Mouse (Mus musculus): ENCODE measurements around the gene C1galt1c1. TPM values are rescaled to one million over a fixed set of nuclear protein-coding genes. Genes with fewer than 3 reads are reported as not detected.

The C1galt1c1 gene
- 10 to 100 TPM; 15.8 to 16.2 TPM for total RNA-seq (2021)
- long read RNA-seq, experiment 1, transcript C1galt1c1-201 (2 exons, 1,449 nt), result major isoform, 7 of 9 reads
- long read RNA-seq, experiment 1, partial matches to known transcripts, result 1 of 9 reads
- long read RNA-seq, experiment 1, other reads (novel, unspliced or antisense), result 1 of 9 reads
- long read RNA-seq, experiment 2, transcript C1galt1c1-201 (2 exons, 1,449 nt), result major isoform, 7 of 7 reads
- long read RNA-seq, experiment 2, partial matches to known transcripts, result 0 of 7 reads
- long read RNA-seq, experiment 2, other reads (novel, unspliced or antisense), result 0 of 7 reads

DNA sequence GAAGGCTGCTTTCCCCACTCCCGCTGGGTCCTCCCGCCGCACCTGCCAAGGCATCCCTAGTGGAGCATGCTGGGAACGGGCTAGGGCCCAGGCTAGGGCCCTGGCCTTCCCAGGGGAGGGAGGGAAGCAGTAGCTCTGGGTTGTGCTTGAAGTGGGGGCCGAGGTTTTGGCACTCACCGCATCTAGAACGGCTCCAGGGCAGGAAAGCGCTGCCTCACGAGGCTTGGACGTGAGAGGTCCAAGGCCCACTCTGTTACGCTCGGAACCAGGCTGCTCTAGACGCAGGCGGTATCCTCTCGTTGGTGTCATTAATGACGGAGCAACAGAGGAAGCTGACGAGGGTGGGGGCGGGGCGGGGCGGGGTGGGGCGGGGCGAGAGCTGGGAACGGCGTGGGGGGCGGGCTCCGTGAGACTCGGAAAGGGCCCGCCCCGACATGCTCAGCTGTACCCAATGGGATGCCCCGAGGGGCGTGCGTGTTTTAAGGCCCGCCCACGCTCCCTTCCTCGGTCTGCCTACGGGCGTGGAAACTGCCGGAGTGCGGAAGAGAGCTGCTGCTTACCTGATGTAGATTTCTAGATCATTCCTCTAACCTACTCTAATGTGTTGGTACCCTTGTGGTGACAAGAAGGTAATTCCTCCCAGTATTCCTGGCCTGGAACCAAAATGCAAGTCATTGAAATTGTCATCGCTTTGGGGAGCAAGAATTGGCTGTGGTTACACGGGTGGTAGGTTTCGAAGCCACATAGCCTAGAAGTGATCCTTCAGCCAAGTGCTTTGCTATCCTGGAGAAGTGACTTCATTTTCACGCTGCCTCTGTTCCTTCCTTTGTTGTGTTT, at the start of gene C1galt1c1:
Gene C1galt1c1, minus strand, starts transcription at position 287 of the 837 bp plus-strand sequence.
- DNase-seq, result peak; percentile 92

DNA sequence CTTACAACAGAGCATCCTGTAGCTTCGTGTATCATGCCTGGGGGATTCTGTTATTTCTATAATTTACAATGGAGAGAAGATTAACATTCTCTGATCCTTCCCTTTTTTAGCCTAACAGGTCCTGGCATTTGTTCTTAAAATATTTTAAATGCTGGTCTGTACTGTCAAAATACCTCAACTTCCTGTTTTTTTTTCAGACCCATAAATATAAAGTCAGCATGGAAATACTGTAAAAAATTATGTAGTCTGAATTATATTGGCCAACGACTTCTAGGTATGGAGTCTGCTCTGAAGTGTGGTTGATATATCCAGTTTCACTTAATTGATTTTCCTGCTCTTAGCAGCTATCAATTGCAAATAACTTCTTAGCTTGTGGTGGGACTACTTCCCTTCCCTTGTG, 47.1 kb upstream of the C1galt1c1 start:
- DNase-seq, result no peak

DNA sequence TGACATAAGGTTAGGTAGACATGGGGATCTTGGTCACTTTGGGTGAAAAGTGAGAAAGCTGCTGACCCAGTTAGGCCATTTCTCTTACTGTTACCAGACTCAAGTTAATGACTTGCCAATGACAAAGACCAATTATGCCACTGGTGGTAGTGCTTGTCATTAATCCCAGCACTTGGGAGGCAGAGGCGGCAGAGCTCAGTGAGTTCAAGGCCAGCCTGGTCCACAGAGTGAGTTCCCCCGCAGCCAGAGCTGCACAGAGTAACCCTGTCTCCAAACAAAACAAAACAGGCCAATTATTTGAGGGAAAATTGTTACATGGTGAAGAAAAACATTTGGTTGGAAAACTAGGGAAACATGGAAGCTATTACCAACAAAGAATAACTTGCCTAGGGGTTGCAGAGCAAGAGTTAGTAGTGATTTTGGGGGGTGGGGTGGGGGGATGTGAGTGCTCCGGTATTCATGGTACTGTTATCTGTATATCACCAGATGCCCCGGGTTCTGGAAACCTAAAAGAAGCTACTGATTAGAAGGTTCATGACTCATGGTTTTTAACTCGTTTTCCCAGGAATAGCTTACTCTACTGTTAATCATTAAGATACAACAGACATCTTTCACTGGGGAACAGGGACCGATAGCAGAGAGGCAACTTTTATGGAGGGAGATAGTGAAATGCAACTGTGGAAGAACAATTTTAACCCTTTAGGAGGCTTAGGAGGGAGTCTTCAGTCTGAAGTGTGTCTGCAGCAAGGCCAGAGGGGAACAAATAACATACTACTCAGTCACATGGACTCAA, 34.4 kb upstream of the C1galt1c1 start:
- DNase-seq, result no peak

DNA sequence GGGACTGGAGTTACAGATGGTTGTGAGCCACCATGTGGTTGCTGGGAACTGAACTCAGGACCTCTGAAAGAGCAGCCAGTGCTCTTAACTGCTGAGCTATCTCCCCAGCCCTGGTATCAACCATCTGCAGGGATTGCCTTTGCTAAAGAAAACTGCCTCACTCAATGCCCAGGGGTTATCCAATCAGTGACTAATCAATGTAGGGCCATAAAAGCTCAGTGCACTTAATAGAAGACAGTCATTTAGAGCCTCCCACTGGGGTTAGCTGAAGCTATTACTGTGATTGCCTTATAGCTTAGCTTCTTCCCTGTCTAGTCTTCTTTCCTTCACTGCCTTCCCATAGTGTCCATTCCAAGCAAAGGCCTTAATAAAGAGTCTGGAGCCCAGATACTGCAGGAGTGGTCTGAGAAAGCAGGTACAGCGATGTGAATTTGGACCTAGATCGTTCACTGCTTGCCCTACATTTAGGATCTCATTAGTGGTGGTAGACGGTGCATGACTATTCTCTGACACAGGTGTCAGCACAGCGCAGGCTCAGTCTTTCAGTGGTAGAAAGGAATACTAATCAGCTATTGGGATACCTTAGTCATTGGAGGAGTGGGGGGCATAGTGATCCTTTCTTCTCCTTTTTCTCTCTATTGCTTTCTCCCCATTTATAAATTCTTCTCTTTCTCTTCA, 21.5 kb upstream of the C1galt1c1 start:
- DNase-seq, result no peak

DNA sequence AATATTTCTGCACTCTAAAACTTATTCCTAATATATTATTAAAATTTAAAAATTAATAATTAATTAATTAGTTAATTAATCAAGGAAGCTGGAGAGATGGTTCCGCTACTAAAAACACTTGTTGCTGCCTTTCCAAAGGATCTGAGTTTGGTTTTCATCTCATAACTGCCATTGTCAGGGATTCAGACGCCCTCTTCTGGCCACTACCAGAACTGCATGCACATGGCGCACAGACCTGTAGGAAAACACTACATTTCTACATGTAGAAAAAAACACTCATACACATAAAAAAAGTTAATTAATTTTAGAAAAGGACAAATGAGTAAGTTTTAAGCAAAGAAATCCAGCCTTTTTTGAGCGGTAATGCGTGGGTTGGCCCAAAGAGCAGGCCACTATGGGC, 19.8 kb upstream of the C1galt1c1 start:
- no peak for DNase-seq

DNA sequence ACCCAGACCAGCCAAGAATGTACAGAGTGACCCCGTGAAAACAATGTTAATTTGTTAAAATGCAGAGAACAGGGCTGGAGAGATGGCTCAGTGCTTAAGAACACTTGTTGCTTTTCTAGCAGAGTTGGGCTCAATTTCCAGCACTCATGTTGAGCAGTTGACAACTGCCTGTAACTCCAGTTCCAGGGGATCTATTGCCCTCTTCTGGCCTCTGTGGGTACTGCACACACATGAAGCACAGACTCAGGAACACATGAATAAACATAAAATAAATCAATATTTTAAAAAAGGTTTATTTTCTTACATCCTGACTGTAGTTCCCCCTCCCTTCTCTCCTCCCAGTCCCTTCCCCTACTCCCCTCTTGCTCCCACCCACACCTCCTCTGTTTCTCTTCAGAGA, 18.3 kb upstream of the C1galt1c1 start:
- DNase-seq, result no peak

DNA sequence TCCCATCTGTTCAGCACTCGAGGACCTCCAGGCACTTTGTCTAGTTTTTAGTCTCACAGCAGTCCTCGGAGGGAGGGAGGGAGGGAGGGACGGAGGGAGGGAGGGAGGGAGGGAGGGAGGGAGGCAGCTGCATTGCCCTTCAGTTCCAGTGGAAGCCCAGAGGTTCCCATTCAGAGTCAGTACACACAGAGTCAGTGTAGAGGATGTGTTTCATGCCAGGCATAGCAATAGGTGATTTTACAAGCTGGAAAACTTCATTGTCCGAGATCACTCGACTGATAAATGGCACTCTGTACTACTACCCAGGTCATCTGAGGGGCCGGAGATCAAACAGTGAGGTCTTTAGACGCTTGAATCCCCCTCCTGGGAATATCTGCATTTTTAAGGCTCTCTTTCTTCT, 16.3 kb upstream of the C1galt1c1 start:
- no peak for DNase-seq

DNA sequence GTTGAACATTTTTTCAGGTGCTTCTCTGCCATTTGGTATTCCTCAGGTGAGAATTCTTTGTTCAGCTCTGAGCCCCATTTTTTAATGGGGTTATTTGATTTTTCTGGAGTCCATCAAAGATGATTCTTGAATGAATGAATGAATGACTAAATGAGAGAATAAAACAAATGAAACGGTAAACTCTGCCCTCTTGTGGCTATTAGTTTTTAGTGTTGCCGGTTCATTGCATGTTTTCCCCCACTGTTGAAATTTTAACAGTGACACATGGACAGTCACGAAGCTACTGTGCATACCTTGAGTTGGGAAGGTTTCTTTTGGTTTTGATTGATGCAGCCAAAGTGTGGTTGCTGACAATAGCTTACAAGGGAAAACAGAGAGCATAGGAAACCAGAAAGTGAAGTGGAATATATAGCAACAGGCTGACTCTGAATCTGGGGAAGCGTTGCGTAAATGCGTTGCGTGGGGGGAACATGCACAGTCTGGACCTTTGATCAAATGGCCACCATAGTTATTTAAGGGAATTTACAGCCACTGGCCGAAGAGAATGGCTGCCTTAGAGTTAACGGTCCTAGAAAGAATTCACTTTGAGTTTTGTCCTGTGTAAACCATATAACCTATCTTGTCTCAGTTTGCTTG, 15.6 kb upstream of the C1galt1c1 start:
- DNase-seq, result no peak

DNA sequence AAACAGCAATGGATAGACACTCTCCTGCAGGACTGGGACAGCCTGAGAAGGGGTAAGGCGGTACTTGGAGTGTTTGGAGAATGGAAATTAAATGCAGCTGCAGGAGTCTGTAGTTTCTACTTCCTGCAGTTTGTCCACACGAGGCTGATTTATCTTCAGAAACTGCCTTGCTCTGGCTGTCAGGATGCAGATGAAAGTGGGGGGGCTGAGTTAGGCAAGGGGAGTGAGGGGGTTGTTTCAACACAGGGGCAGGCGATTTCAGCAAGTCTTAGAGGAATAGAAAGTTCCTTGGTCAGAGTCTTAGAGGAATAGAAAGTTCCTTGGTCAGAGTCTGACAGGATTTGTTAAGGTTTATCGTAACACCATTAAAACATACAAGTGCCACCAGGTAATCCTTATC, 7.3 kb upstream of the C1galt1c1 start:
- no peak for DNase-seq

DNA sequence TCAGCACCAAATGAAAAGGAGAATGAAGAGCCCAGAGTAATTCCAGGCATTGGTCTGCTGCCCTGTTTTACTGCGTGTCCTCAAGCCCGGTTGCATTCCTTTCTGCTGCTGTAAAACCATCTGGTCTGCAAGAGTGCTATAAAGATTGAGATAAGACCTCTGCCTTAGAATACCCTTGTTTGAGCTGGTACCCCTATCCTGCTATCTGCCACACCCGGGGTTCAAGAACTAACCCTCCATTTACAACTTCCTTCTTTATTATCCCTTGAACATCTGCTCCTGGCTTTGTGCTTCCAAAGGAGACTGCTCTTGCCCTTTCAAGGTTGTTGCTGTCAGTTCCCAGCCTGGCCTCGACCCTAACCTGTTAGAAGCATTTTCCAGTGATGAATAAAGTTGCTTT, 6.5 kb upstream of the C1galt1c1 start:
- DNase-seq, result no peak

DNA sequence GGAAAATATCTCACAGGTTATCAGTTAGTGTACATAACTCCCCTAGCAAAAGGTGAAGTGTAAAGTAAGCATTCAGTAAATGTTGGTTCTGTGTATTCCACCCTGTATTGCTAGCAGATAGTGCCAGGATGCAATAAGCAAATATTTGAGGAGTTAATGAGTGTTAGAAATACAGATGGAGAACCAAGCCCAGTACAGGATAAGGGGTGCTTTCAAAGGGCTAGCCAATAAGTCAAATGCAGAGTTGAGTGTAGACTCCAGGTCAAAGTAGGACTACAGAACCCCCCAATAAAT, 698 bp upstream of the C1galt1c1 start:
- no peak for DNase-seq

DNA sequence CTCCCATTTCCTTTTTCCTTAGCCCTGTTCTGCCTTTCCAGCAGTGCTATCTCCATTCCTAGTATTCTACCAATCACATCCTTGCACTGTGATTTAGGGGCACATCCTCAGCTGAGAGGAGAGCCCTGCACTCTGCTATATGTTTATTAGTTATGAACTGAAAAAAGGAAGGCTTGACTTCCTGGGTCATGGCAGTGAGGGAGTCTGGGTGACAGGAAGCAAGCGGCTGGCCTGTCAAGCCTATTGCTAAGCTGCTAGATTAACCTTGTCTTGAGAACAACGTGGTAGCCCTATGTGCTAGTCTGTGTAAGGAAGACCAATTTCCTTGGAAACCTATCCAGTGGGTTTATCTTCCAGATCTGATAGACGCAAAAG, 33.9 kb downstream of the C1galt1c1 start:
- peak; percentile 25 for DNase-seq

DNA sequence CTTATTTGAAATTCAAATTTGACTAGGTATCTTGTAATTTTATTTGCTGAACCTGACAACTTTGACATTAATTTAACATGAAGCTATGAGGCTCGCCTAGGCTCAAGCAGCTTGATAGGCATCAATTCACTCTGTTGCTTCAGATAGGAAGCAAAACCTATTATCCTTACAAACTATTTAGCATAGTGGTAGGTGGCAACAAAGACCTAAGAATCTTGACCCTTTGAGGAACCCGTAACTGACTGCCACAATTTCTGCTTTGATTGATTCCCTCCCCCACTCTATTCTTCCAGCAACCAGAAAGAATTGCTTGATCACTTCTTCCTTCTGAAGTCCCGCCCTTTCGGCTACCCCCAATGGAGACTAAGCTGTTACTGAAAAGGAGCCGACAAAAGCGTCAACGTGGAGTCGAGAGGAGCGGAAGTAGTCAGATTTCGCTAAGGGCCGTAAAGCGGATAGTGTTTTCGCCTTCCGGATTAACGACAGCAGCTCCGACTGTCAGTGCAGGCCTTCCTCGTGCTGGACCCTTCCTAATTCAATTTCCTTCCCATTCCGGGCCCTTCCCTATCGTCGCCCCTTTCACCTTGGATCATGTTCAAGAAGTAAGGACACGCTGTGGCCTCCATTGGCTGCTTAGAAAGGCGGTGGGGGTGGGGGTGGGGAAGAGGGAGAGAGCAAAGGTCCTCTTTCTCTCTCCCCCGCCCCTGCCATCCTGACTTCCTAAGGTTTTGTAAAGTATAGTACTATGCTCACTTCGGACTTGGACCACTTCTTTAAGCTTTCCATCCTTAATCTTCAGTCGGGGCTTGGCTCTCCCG, 34.5 kb downstream of the C1galt1c1 start, which contains the start of gene Mcts1:
Gene Mcts1, plus strand, starts transcription at position 402 of the 818 bp plus-strand sequence.
- DNase-seq, result peak; percentile 75

DNA sequence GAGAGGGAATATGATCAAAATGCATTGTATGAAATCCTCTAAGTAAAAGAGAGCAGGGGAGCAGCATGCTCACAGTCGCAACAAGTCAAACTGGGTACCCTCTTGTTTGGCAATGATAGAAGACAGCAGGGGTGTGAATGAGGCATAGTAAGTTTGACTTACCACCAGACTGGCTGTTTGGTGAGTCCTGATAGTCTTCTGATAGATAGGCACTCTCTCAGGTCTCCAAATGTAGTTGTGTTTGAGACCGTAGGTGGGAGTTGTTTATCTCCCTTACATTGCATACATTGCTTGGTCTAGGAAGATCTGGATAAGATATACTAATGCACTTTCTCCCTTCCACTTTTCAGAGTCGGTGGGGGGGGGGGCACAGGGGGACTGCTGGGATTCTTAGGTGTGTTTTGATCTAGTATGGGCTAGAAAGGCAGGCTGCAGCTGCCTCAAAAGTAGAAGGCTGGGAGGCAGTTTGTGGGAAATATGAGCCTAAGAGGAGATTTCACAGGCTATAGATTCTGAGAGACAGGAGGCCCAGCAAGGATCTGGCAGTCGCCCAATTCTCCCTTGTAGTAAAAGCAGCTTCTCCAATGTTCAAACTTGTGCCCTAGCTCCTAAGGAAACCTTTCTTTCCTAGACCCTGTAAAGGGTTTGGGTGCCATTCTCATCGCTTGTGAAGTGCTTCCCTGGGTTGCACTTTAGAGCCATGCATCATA, 41.6 kb downstream of the C1galt1c1 start:
- DNase-seq, result peak; percentile 6

DNA sequence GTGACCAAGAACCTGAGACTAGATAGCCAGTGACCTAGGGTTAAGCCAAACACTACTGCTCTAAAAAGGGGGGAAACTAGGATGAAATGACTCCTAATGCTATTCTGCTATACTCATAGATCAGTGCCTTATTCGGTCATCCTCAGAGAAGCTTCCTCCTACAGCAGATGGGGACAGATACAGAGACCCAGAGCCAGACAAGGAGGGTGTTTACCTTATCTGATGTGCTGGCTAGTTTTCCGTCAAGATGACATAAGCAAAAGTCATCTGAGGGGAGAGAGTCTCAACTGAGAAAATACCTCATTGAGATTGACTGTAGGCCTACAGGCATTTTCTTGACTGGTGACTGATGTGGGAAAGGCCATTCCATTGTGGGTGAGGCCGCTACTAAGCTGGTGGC, 43.1 kb downstream of the C1galt1c1 start:
- no peak for DNase-seq

DNA sequence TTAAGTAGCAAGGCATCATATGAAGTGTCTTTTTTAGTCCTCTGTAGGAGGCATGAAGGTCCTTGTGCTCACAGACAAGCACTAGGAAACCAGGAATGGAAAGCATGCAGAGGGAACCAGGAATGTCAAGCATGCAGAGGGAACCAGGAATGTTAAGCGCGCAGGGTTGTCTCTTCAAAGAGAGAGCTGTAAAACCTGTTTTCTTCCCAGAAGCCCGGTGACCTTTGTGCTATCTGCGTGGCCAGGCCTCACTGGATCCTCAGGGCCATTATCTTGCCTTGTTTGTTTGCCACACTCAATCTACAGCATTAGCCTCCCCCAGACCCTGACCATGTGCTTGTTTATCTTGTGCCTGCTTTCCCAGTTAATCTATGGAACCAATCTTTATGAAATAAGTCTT, 45.1 kb downstream of the C1galt1c1 start:
- DNase-seq, result no peak

DNA sequence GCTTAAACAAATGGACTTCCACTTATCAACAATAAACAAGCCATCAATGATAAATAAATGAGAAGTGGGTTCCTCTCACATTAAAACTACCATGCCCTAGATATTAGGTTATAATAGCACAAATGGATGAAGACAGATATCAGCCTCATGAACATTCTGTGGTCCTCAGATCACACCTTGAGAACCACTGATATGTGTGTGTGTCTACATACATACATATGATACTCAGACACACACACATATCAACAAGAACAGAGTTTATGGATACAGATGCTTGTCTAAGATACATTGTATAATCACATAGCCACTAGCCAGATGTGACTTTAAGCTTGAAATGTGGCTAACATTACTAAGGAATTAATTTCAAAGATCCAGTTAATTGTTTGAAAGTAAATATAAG, 51.6 kb downstream of the C1galt1c1 start:
- no peak for DNase-seq

DNA sequence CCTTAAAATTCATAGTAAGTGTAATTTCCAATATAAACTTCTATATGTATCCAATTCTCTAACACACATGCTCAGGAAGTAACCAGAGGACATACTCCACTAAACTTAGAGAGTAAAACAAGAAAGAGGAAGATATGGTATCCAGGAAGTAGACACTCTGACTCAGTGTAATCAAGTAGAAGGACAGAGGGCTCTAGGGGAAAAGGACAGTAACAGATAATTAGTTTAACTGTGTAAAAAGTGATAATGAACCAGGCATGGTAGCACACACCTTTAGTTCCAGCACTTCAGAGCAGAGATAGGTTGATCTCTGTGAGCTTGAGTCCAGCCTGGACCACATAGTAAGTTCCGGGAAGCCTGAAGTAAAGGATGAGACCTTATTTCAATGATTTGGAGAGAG, 53.7 kb downstream of the C1galt1c1 start:
- DNase-seq, result no peak
